Mouse (Mus musculus): ENCODE measurements at regions not wholly inside any gene's neighbourhood (a gene's known extent, or its start where the extent isn't known, plus 50 kb on each side); places are given as distances from the start of the nearest gene placed in this dataset.

DNA sequence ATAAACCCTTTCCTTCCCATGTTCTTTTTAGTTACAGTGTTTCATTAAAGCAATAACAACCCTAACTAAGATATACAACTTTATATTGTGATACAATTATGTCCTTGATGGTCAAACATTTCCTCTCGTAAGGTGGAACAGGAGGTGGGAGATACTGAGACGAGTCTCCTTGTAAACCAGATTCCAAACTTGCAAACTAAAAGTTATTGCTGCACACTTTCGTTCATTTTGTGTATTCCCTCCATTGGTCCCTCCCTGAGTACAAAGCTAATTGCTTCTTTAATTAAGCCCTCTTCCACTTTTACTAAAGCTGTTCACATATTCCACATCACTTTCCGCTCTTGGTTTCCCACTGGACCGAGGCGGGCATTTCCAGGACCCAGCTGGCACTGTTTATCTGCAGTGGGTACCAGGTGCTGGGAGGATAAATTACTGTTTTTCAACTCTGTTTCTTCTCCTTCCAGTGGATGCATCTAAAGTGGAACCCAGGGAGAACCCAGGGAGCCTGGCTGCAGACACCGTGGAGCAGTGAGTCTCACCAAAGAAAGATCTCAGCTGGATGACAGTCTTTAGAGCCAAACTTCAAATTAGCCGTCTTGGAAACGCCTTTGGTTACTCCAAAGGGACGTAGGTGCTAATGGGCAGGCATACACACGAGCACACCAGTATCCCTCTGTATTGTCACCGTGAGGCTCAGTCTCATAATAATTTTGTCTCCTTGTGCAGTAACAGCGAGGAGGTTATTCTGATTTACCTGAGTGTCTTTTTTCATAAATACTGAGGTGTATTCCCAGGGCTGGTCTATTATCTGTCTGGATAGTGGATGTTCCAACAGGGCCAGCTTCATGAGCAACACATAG is 95.5 kb upstream of the Cpsf6 start:
- H3K27ac ChIP-seq (replicated peaks): no peak overlapping the region
- 73% methylated on average over 13 of the region's 13 CpGs for WGBS
- ATAC-seq (ENCODE audit: low read depth): no peak

DNA sequence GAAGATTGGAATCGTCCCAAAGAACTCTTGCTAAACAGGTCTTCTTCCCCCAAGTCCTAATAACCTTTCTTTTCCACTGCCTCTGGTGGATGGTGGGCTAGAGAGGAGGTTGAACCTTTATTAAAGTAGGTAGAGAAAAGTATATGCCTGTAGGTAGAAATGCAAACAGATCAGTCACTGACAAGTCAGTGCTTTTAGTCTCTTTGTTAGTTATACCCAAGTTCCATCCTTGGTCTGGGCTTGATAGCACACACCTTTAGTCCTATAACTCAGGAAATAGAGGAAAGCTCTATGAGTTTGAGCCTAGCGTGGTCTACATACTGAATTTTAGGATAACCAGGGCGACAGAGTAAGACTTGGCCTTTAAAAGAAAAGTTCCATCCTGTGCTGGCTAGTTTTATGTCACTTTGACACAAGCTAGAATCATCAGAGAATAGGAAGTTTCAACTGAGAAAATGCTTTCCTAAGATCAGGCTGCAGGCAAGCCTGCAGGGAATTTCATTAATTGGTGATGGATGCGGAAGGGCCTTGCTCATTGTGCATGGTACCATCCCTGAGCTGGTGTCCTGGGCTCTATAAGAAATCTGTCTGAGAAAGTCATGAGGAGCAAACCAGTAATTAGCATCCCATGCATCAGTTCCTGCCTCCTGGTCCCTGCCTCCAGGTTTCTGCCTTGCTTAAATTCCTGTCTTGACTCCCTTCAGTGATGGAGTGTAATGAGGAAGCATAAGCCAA is 94.7 kb upstream of the Cpsf6 start:
- Histone ChIP-seq H3K9ac (no peak overlapping the region), H3K27me3 (no peaks in the 10 kb centered on the region), H3K4me1 (replicated peaks) (no peaks in the 10 kb centered on the region), H3K4me3 (no peak overlapping the region), H3K27ac (replicated peaks) (no peak overlapping the region), H3K36me3 (no peaks in the 10 kb centered on the region), H3K4me2 (no peak overlapping the region), H3K9me3 (no peaks in the 10 kb centered on the region)
- no peak for ATAC-seq (ENCODE audit: low read depth)
- 85% methylated on average over 4 of the region's 4 CpGs for WGBS

More for the DNA sequence above, 95.5 kb upstream of the Cpsf6 start:
- H3K9ac ChIP-seq: no peak overlapping the region
- no peaks in the 10 kb centered on the region for H3K4me1 ChIP-seq (replicated peaks)
- H3K4me2 ChIP-seq: no peak overlapping the region
- H3K4me3 ChIP-seq: no peak overlapping the region
- H3K36me3 ChIP-seq: no peaks in the 10 kb centered on the region
- H3K9me3 ChIP-seq: no peaks in the 10 kb centered on the region
- no peaks in the 10 kb centered on the region for H3K27me3 ChIP-seq

DNA sequence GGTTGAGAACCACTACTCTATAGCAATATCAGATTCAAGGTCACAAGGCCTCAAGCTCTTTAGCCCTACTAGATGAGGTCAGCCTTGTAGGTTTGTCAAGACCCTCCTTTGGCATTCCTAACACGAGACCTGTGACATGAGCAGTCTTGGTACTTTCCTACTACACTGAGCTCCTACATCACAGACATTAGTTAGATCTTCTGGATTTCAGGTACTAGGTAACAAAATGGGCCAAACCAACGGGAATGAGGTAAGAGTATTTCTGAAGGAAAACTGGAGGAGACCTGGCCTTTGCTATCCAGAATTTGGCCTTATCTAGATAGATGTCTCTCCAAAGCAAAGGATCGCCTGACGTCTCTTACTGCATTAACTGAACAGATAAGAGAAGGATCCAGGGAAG is 93.7 kb upstream of the Cpsf6 start:
- Histone ChIP-seq H3K27ac (replicated peaks) (no peak overlapping the region), H3K4me2 (no peak overlapping the region), H3K4me1 (replicated peaks) (no peaks in the 10 kb centered on the region), H3K4me3 (no peak overlapping the region), H3K27me3 (no peaks in the 10 kb centered on the region), H3K9me3 (no peaks in the 10 kb centered on the region), H3K36me3 (no peaks in the 10 kb centered on the region), H3K9ac (no peak overlapping the region)
- ATAC-seq (ENCODE audit: low read depth): no peak
- 96% methylated on average over 4 of the region's 4 CpGs for WGBS

DNA sequence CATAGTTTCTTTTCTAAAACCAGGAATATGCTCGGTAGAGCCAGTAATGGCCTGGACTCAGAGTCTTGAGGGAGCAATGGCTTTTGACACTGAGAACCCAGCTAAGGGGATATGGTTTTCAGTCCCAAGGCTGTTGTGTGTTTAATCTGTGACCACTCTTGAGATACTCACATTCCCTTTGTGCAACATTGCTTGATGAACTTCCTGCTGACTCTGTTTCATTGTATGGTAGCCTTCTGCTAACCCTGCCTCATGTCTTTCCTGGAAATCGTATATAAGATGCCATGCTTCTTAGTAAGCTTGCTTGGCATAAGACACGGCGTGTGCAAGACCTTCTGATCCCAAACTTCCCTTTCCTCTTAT is 92.7 kb upstream of the Cpsf6 start:
- 81% methylated on average over 4 of the region's 4 CpGs for WGBS
- Histone ChIP-seq H3K4me1 (replicated peaks) (no peaks in the 10 kb centered on the region), H3K4me3 (no peak overlapping the region), H3K4me2 (no peak overlapping the region), H3K27ac (replicated peaks) (no peak overlapping the region), H3K9ac (no peak overlapping the region), H3K36me3 (no peaks in the 10 kb centered on the region), H3K27me3 (no peaks in the 10 kb centered on the region), H3K9me3 (no peaks in the 10 kb centered on the region)
- ATAC-seq (ENCODE audit: low read depth): no peak

DNA sequence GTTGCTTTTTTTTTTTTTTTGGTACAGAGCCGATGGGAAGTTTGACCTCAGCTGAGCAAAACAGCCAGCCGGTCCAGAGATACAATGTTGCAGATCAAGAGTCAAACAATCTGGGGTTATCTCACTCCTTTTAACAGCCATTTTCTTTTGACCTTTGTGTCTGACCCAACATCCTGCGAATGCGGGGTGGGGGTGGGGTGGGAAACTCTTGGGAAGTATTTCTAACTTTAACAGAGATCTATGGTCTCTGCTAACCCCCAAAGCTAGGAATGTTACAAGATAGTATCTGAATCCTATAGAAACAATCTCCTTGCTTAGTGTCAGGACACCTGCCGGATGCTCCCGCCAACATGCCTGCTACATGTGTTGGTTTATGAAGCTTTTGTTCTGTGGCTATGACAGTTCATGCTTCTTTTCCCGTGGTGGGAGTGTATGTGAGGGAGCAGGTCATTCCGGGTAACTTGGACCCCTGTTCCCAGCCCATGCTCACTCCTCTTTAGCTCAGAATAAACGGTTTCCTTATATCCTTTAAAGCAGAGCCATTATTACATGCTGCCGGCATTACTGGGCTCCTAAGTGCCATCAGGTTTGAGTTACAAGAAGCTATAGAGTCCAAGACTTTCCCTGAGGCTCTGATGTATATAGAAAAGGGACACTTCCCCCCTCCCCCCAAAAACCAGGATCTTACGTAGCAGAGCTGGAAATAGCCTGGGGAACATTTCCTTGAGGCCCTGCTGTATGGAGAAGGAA is 92.2 kb upstream of the Cpsf6 start:
- Histone ChIP-seq H3K9ac (no peak overlapping the region), H3K36me3 (no peaks in the 10 kb centered on the region), H3K4me2 (no peak overlapping the region), H3K27me3 (no peaks in the 10 kb centered on the region), H3K27ac (replicated peaks) (no peak overlapping the region), H3K9me3 (no peaks in the 10 kb centered on the region), H3K4me3 (no peak overlapping the region), H3K4me1 (replicated peaks) (no peaks in the 10 kb centered on the region)
- no peak for ATAC-seq (ENCODE audit: low read depth)
- 75% methylated on average over 11 of the region's 11 CpGs for WGBS

DNA sequence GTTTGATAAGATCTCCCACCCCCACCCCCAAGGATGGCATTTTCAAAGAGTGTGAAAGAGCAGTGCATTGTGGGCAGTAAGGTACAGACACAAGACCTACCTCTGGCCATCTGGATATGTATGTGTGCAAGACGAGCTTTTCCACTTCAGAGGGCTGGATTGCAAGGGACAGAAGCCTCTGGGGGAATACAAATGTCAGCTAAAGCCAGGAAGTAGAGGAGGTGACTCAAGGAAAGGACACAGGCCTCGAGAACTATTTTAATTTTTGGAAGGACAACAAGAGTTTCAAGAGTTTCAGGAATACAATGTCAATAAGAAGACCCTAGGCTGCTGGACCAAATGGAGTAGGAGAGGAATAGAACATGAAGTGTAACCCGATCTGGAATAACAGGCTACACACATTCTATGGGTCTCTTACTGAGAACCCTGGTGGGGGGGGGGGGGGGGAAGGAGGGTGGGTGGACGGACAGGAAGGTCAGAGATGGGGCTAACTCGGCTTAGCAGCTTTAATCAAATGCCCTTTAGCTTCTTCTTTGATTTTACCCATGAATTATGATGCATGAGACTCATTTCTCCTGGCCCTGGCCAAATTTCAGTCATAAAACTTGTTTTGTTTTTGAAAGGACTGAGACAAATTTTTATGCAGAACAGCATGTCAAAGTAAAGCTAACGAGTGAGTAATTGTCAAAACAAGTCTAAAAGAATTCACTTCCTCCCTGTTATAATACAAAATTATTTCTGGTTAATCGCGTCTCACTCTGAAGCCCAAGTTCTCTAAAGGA is 91.4 kb upstream of the Cpsf6 start:
- H3K9me3 ChIP-seq: no peaks in the 10 kb centered on the region
- no peak overlapping the region for H3K9ac ChIP-seq
- no peaks in the 10 kb centered on the region for H3K4me1 ChIP-seq (replicated peaks)
- no peak for ATAC-seq (ENCODE audit: low read depth)
- no peak overlapping the region for H3K4me3 ChIP-seq
- no peaks in the 10 kb centered on the region for H3K36me3 ChIP-seq
- H3K4me2 ChIP-seq: no peak overlapping the region
- H3K27me3 ChIP-seq: no peaks in the 10 kb centered on the region
- 59% methylated on average over 8 of the region's 8 CpGs for WGBS
- no peak overlapping the region for H3K27ac ChIP-seq (replicated peaks)

DNA sequence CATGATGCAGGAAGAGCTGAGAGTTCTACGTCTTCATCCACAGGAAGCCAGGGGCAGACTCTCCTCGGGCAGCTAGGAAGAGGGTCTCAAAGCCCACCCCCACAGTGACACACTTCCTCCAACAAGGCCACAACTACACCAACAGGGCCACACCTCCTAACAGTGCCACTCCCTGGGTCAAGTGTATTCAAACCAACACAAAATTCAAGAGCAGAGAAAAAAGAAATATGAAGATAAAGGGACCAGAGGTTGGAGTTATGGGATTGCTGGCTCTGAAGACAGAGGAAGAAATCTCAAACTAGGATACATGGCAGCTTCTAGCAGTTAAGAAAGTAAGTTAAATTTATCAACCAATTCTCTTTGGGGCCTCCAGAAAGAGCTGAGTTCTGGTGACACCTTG is 90.7 kb upstream of the Cpsf6 start:
- Histone ChIP-seq H3K4me1 (replicated peaks) (no peaks in the 10 kb centered on the region), H3K27me3 (no peaks in the 10 kb centered on the region), H3K36me3 (no peaks in the 10 kb centered on the region), H3K27ac (replicated peaks) (no peak overlapping the region), H3K4me2 (no peak overlapping the region), H3K4me3 (no peak overlapping the region), H3K9ac (no peak overlapping the region), H3K9me3 (no peaks in the 10 kb centered on the region)
- ATAC-seq (ENCODE audit: low read depth): no peak
- WGBS: 92% methylated on average over 2 of the region's 2 CpGs

DNA sequence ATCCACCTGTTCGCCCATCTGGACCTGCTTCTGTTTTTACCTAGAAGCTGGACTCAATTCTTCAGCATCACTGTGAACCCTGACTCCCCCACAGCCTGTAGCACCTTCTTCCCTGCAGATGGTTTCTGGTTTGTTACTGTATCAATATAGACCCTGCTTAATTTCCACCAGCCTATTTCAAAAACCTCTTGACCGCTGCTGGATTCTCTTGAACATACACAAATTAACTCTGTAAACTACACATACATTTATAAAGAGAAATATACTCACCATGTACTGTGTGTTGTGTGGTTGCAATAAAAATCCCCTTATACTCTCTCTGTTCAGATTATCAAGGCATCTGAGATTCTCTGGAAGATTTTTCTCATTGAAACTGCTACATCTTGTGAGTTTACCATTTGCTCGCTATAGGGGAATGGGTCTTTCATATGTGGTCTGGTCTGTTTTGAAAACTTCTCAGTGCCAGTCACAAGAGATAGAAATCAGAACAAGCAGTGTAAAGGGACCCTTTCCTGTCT is 89.8 kb upstream of the Cpsf6 start:
- 91% methylated on average over 3 of the region's 3 CpGs for WGBS
- no peak for ATAC-seq (ENCODE audit: low read depth)
- Histone ChIP-seq H3K4me3 (no peak overlapping the region), H3K36me3 (no peaks in the 10 kb centered on the region), H3K4me2 (no peak overlapping the region), H3K27me3 (no peaks in the 10 kb centered on the region), H3K27ac (replicated peaks) (no peak overlapping the region), H3K9ac (no peak overlapping the region), H3K4me1 (replicated peaks) (no peaks in the 10 kb centered on the region), H3K9me3 (no peaks in the 10 kb centered on the region)

DNA sequence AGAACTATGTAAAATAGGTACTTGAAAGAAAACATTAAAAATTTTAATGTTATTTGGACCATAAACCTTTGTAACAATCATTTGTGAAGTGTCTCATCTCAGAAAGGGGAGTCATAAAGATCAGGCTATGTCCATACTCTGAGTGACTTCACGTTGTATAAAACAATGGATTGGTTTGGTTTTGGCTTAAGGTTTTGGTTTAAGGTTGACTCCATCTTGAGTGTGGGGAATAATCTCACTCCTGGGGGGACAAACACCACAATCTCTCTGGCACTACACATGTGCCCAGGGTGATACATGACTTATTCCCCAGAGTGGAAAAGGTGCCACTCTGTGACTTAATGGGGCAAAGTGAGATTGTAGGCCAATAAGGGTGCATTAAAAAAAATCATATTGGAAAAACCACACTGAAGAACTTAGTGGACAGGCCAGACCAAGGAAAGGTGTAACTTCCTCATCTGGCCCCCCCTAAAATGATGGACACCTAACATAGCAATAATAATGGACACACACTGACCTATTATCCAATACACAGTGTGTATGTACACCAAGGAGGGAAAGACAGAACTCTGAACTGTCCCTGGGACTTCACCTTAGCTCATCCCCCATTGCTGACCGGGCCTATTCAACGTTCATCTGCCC is 89.2 kb upstream of the Cpsf6 start:
- 93% methylated on average over 3 of the region's 3 CpGs for WGBS
- H3K4me1 ChIP-seq (replicated peaks): no peaks in the 10 kb centered on the region
- ATAC-seq (ENCODE audit: low read depth): no peak

DNA sequence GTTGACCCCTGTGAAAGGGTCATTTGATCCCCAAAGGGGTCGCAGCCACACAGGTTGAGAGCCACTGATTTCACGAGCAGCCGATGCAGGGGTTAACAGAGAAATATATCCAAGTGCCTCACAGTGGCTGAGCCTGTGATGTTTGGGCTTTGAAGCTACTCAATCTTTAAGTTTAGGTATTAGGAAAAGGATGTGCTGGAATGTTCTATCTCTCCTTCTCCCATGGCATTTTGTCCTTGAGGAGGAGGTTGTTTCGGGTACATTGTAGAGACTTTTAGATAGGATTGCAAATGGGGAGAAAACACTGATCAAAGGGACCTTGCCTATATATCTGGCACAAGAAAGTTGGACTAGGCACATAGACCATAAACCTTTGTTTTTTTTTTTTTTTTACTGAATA is 88.6 kb upstream of the Cpsf6 start:
- WGBS: 84% methylated on average over 4 of the region's 4 CpGs
- Histone ChIP-seq H3K9me3 (no peaks in the 10 kb centered on the region), H3K4me2 (no peak overlapping the region), H3K4me3 (no peak overlapping the region), H3K27ac (replicated peaks) (no peak overlapping the region), H3K9ac (no peak overlapping the region), H3K36me3 (no peaks in the 10 kb centered on the region), H3K4me1 (replicated peaks) (no peaks in the 10 kb centered on the region), H3K27me3 (no peaks in the 10 kb centered on the region)
- ATAC-seq (ENCODE audit: low read depth): no peak

More for the DNA sequence above, 89.2 kb upstream of the Cpsf6 start:
- Histone ChIP-seq H3K9me3 (no peaks in the 10 kb centered on the region), H3K36me3 (no peaks in the 10 kb centered on the region), H3K27ac (replicated peaks) (no peak overlapping the region), H3K9ac (no peak overlapping the region), H3K4me3 (no peak overlapping the region), H3K27me3 (no peaks in the 10 kb centered on the region), H3K4me2 (no peak overlapping the region)

DNA sequence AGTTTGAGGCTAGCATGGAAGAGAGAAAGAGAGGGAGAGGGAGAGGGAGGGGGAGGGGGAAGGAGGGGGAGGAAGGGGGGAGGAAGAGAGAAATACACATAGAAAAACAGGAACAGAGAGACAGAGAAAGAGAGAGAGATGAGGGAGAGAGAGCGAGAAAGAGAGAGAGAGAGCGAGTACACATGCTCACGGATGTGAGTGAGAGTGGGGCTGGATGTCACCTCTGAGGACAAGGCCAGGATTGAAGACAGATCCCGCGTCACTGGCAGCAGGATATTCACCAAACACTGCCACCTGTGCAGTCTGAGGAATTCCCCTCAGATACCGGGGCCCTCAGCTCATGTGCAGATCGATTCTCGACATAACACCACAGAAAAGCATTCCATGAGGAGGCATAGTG is 87.3 kb upstream of the Cpsf6 start:
- no peaks in the 10 kb centered on the region for H3K36me3 ChIP-seq
- H3K9ac ChIP-seq: no peak overlapping the region
- no peak overlapping the region for H3K4me3 ChIP-seq
- no peaks in the 10 kb centered on the region for H3K27me3 ChIP-seq
- H3K9me3 ChIP-seq: no peaks in the 10 kb centered on the region
- H3K27ac ChIP-seq (replicated peaks): no peak overlapping the region
- H3K4me2 ChIP-seq: no peak overlapping the region
- H3K4me1 ChIP-seq (replicated peaks): 0 out of 2 replicates have a peak, but pooled peaks cover 3% of the 10 kb centered on the region
- WGBS: 88% methylated on average over 8 of the region's 8 CpGs
- no peak for ATAC-seq (ENCODE audit: low read depth)
